Mouse (Mus musculus): ENCODE results near the gene Phex. TPM values are rescaled to one million over a fixed set of nuclear protein-coding genes. Genes with fewer than 3 reads are reported as not detected.

Phex gene
- total RNA-seq, 4 experiments from 2014 or later, result 0.15 to 0.90 (median 0.45) TPM

- no peak for DNase-seq (ENCODE audit: low spot score in 2 of 2)
Measured at GRCm38 (mm10) chrX:157307411-157307810, 107.7 kb downstream of the Phex start.

- DNase-seq (ENCODE audit: low spot score in 2 of 2), result no peak
Measured at GRCm38 (mm10) chrX:157306796-157307405, 108.2 kb downstream of the Phex start.

GRCm38 (mm10) chrX:157305852-157306232, 109.3 kb downstream of the Phex start:
- no peak for DNase-seq (ENCODE audit: low spot score in 2 of 2)

GRCm38 (mm10) chrX:157305193-157305851, 109.8 kb downstream of the Phex start:
- DNase-seq (ENCODE audit: low spot score in 2 of 2), result no peak

GRCm38 (mm10) chrX:157292411-157292810, 122.7 kb downstream of the Phex start:
- no peak for DNase-seq (ENCODE audit: low spot score in 2 of 2)

GRCm38 (mm10) chrX:157276581-157276980, 138.5 kb downstream of the Phex start:
- no peak for DNase-seq (ENCODE audit: low spot score in 2 of 2)

GRCm38 (mm10) chrX:157273291-157273690, 141.8 kb downstream of the Phex start:
- DNase-seq (ENCODE audit: low spot score in 2 of 2), result no peak

- DNase-seq (ENCODE audit: low spot score in 2 of 2), result no peak
Measured at GRCm38 (mm10) chrX:157271609-157272008, 143.5 kb downstream of the Phex start.

GRCm38 (mm10) chrX:157269726-157270305, 145.3 kb downstream of the Phex start:
- DNase-seq (ENCODE audit: low spot score in 2 of 2), result no peak

GRCm38 (mm10) chrX:157268141-157268540, 147.0 kb downstream of the Phex start:
- no peak for DNase-seq (ENCODE audit: low spot score in 2 of 2)

- DNase-seq (ENCODE audit: low spot score in 2 of 2), result no peak
Measured at GRCm38 (mm10) chrX:157202736-157203135, 212.4 kb downstream of the Phex start.

GRCm38 (mm10) chrX:157184167-157184566, 230.9 kb downstream of the Phex start:
- DNase-seq (ENCODE audit: low spot score in 2 of 2), result no peak

GRCm38 (mm10) chrX:157180845-157181244, 234.3 kb downstream of the Phex start:
- no peak for DNase-seq (ENCODE audit: low spot score in 2 of 2)

- no peak for DNase-seq (ENCODE audit: low spot score in 2 of 2)
Measured at GRCm38 (mm10) chrX:157164142-157164541, 251.0 kb downstream of the Phex start.

GRCm38 (mm10) chrX:157163394-157163793, 251.7 kb downstream of the Phex start:
- DNase-seq (ENCODE audit: low spot score in 2 of 2), result no peak

- no peak for DNase-seq (ENCODE audit: low spot score in 2 of 2)
Measured at GRCm38 (mm10) chrX:157144675-157145074, 270.4 kb downstream of the Phex start.

GRCm38 (mm10) chrX:157139601-157140000, 275.5 kb downstream of the Phex start:
- DNase-seq (ENCODE audit: low spot score in 2 of 2), result peak in 1 of 2 experiments; percentile 25

Small RNAs within 50 kb of the gene (microRNA-seq; reads per million reads assigned to microRNA genes)
- gene Gm23798, result not detected

Other genes with a start within 250 kb of the Phex start
- gene Sms, start 77.0 kb upstream of the Phex start, total RNA-seq (2022), result 100 to 1,000 TPM in 1 of 4 experiments, 10 to 100 TPM in 3; 61.4 to 129 (median 75.3) TPM
- 1 to 10 TPM in 3 of 4 experiments, under 1 TPM in 1; 0.16 to 2.1 (median 1.7) TPM for gene Yy2, start 153.7 kb upstream of the Phex start, total RNA-seq (2022)
- gene Mbtps2, start 183.4 kb upstream of the Phex start, total RNA-seq (2022), result 10 to 100 TPM; 14.9 to 19.7 (median 17.4) TPM

Measured in gastrocnemius, adult 8-10 months (tissue).